Mouse (Mus musculus): ENCODE data around the gene Dph1.

Gene Dph1

DNA sequence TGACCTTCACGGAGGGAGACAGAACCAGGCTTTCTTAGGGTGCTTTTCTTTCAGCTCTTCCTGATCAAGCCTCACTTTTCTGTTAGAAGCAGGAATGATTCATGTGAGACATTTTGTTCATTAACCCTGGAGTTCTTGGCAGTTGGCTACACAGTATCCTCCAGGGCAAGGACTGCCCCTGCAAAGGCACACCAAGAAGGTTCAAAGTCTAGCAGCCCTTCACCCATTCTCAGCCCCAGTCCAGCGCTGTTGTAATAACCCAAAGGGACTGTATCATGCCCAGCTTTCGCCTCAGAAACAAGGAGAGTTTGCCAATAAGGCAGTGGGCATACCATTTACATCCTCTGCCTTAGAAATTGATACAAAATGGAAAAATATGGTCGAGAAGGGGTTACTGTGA lies 55.7 kb downstream of the Dph1 start:
- DNase-seq (ENCODE audit: low read depth, low spot score) = no peak

DNA sequence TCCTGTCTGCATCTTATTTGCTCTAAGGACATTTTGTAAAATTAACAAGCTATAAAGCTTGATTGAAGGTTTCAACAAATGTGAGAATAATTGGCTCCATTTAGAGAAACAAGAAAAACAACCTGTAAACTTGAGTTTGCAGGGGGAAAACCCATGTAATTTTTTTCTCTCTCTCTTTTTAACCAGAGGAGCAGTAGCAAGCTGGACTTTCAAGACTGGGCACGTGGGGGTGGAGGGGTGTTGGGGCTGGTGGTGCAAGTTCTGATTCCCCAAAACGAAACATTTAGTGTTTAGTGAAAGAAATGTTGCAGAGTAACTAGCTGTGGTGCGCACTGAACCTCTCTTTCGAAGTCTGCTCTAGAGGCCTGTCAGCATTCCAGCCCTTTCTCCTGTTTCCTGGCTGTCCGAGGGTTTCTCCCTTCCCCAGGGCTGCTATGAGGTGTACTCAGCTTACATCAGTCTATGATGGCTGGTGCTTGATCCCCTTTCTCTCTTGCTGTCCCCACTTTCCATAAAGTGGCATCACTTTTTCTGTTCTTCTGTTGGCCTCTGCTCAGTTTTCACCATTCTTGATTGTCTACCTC lies 56.5 kb downstream of the Dph1 start:
- no peak for DNase-seq (ENCODE audit: low read depth, low spot score)

DNA sequence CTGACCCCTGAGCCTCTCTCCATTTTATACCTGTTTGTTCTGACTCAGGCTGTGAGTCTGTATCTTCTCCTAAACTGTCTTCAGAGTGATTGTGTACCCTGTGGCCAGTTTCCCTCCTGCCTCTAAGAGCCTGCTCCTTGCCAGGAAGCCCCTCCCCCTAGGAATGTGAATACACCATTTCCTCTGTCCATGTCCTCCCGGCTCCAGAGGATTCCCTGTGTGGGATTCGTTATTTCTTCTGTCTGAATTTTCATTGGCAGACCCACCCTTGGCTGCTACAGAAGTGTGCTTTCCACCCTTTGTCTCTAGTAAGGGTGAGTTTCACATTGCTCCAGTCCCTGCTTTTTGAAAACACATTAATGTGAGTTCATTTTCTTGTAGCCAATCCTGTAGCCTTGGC lies 57.1 kb downstream of the Dph1 start:
- DNase-seq (ENCODE audit: low read depth, low spot score) = no peak

DNA sequence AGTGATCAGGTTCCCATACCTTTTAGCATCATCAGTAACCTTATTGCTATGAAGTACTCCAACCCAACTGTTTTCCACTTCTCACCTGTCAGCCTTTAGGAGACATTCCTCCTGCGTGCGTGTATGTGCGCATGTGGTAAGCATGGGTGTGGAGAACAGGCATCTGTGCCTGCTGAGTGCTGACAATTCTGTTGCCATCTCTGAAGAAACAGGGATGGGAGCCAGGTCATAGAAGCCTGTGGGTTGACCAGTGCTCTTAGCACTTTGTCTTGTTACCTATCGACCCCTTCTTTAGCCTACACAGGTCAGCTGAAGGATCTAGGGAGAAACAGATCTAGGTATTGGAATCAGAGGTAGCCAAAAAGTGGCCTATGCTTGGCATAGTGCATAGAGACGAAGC lies 57.6 kb downstream of the Dph1 start:
- no peak for DNase-seq (ENCODE audit: low read depth, low spot score)

DNA sequence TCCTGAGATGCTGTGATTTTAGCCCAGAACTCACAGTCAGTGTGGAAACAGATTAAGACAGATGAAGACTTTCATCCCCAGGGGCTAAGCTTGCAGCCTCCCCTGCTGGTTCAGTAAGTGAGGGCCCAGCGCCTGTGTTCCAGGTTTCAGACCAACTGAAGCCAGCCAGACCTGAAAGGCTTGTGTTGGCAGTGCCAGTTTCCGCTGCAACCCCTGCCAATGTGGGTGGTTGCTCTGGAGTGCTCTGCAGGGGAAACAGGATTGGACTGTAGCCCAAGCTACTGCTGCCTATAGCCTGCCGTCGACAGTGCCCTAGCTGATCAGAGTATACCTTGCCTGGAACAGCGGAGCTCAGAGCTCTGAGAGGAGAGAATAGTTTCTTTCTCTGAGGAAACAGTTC lies 58.8 kb downstream of the Dph1 start:
- no peak for DNase-seq (ENCODE audit: low read depth, low spot score)

DNA sequence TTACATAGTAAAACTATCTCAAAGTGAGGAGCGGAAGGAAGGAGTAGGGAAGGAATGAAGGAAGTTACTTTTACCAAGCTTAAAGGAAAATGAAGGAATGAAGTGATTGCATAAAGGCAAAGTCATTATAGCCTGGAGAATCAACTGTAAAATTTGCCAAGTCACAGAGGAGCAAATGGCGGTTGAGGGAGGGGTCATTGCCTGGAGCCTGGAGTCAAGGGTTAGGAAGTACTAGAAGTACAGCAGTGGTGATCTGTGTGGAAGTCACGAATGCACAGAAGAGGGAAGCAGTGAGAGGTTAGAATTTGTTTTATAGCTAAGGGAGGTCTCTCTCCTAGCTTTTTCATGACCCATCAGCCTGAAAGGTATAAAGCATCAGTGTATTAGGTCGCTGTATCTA lies 59.7 kb downstream of the Dph1 start:
- DNase-seq (ENCODE audit: low read depth, low spot score) = no peak

DNA sequence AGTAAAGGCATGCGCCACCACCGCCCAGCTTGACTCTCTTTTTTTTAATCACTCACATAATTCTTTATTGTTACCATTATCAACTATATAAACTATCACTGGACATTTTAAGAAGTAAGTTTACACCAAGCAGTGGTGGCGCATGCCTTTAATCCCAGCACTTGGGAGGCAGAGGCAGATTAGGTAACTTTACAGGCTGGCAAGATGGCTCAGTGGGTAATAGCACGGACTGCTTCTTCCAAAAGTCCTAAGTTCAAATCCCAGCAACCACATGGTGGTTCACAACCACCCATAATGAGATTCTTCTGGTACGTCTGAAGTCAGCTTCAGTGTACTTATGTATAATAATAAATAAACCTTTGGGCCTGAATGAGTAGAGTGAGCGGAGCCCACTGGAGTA lies 61.6 kb downstream of the Dph1 start:
- DNase-seq (ENCODE audit: low read depth, low spot score) = no peak

Data from CD4-positive helper T cell, adult 2 months (primary cell).